Mouse (Mus musculus) brown adipose tissue, adult 24 weeks (tissue): ENCODE results near the gene D430042O09Rik. TPM values are rescaled to one million over a fixed set of nuclear protein-coding genes. Genes with fewer than 3 reads are reported as not detected.

Experiments used
- H3K27ac ChIP-seq: fragments of 200-500 bp; replicated peaks from 2 replicates; pipeline ENCODE4 v1.5.1; 2012; ENCODE audit warnings: low read depth, mild to moderate bottlenecking, low read length
- H3K4me1 ChIP-seq: fragments of 200-500 bp; 2 replicates; pipeline ENCODE4 v1.6.1; 2012; ENCODE audit warnings: low read length, mixed read lengths; ENCODE audit not compliant: control insufficient read depth, insufficient read depth, insufficient read length
- H3K4me3 ChIP-seq: fragments of 200-500 bp; 2 replicates; pipeline ENCODE4 v1.5.1; 2012; ENCODE audit warnings: low read depth, mild to moderate bottlenecking, low read length, moderate library complexity; ENCODE audit not compliant: insufficient read depth
- polyA plus RNA-seq: library from polyadenylated mRNA; stranded (reverse); fragments of >200 nt; gene quantifications from 2 replicates; pipeline ENCODE4 v1.2.4, GENCODE M21; 2012; ENCODE audit not compliant: missing spikeins, insufficient read depth, insufficient read length

D430042O09Rik gene
- polyA plus RNA-seq, 1 experiment = 3.5 TPM

- H3K4me1 ChIP-seq = peaks cover 3% of the 10 kb centered on the region; the same call in 1 of the 2 replicates
- no peak overlapping the region for H3K27ac ChIP-seq
- no peak overlapping the region for H3K4me3 ChIP-seq
Observed at GRCm38 (mm10) chr7:125815733-125816132, 108.0 kb downstream of the D430042O09Rik start.

DNA sequence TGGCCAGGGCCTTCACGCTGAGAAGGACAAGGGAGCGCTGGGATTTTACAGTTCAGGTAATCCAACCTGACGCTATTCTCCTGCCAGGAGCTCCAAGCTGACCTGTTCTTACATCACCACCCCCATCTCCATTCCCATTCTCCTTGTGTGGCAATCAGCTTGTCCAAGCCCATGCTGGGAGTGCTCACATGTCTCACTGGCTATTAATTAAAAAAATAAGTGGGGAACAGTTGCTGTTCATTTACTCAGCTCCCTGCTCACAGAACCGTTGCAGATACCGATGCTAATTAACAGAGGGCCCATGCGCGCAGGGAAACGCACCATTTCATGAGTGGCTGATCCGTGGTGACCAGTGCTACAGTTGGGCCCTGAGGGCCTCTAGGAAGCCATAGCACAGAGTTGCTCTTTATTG is 110.6 kb downstream of the D430042O09Rik start:
- H3K27ac ChIP-seq = no peak overlapping the region
- H3K4me3 ChIP-seq = no peak overlapping the region

DNA sequence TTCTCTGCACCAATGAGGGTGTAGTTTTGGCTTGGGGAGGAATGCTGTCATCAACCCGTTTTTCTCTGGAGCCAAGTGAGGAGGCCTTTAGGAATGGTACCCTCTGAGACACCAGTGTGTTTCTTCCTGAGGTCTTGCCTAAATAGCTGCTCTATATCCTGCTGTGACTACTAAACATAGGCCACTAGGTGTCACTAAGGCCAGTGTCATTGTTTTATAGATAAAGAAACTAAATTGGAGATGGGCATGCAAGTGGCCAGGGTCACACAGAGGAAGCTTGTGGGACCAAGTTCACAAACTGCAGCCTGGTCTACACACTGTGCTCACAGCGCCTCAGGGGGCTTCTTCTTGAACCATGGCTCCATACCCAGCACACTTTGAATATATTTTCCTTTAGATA is 112.5 kb downstream of the D430042O09Rik start:
- H3K4me3 ChIP-seq = no peak overlapping the region
- H3K27ac ChIP-seq = no peak overlapping the region
- H3K4me1 ChIP-seq = no peaks in the 10 kb centered on the region

More for the DNA sequence above, 110.6 kb downstream of the D430042O09Rik start:
- H3K4me1 ChIP-seq = peaks cover 3% of the 10 kb centered on the region; the same call in 1 of the 2 replicates

- Histone ChIP-seq H3K4me1 (no peaks in the 10 kb centered on the region), H3K27ac (no peak overlapping the region), H3K4me3 (no peak overlapping the region)
Observed at GRCm38 (mm10) chr7:125826425-125826824, 118.7 kb downstream of the D430042O09Rik start.

DNA sequence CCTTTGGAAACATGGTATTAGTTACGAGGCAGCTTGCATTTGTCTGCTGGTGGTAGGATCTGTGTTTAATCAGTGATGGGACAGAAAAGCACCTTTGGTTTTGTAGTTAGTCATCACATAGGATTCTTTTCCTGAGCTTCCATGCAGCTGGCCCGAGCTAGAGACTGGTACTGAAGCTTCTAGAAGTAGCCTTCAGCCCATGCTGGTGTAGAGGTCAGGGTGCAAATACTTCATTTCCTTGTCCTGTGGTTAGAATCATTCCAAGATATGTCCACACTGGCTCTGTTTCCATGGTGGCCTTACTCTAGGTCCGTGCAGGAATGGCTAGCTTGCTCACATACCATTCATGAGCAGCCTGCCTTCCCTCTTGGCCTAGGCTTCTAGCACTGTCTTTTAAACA is 119.2 kb downstream of the D430042O09Rik start:
- Histone ChIP-seq H3K27ac (no peak overlapping the region), H3K4me1 (no peaks in the 10 kb centered on the region), H3K4me3 (no peak overlapping the region)

GRCm38 (mm10) chr7:125827420-125827819 is 119.7 kb downstream of the D430042O09Rik start:
- Histone ChIP-seq H3K4me3 (no peak overlapping the region), H3K27ac (no peak overlapping the region), H3K4me1 (no peaks in the 10 kb centered on the region)

DNA sequence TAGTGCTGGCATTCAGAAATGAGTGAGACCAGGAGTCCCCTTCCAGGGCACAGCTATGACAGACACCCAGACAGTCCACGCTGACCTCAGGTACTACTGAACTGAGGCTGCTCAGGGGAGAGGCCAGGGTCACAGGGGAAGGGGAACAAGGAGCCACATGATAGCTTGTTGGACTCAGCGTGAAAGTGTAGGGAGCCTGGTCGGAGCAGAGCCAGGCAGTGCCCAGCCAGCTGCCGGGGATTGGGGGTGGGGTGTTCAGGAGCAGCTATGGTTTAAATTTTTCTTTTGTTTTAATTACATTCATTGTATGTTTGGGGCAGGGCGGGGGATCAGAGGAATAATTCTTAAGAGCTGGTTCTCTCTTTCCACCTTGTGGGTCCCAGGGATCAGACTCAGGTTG is 120.9 kb downstream of the D430042O09Rik start:
- H3K4me1 ChIP-seq = no peaks in the 10 kb centered on the region
- H3K27ac ChIP-seq = no peak overlapping the region
- H3K4me3 ChIP-seq = no peak overlapping the region

GRCm38 (mm10) chr7:125829121-125829666 is 121.5 kb downstream of the D430042O09Rik start:
- H3K4me1 ChIP-seq = no peaks in the 10 kb centered on the region
- H3K27ac ChIP-seq = no peak overlapping the region
- H3K4me3 ChIP-seq = no peak overlapping the region

DNA sequence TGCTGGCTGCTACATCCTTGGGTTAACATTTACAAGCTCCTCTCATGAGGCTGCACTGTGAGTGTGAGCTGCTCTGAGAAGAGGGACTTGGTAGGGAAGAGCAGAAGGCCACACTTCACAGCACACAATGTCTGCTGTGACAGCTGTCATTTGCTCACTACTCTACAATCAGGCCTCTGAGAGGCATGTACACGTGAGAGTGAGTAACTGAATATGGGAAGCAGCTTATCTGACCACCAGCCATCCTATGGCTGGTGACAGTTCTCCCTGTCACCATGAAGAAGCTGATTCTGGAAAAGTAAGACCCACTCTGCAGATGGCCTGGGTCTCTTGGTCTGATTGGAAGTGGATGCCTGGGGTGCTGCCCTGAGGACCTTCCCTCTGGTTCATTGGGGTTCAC is 125.1 kb downstream of the D430042O09Rik start:
- no peaks in the 10 kb centered on the region for H3K4me1 ChIP-seq

DNA sequence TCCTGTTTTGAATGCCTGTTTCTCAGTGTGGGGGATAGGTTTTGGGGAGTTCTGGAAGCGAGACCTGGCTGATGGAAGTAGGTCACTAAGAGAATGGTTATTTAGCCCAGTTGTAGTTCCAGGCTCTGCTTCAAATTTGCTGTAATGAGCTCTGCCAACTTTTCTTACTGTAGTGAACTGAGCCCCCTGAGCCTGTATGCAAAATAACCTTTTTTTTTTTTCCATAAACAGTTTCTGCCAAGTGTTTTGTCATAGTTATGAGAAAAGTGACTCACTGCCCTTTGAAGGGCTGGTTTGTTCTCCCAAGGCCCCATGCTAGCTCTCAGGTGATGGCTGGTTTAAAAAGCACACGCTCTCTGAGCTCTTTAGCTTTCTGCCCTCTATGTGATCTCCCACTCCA is 125.8 kb downstream of the D430042O09Rik start:
- H3K27ac ChIP-seq = no peak overlapping the region
- H3K4me1 ChIP-seq = no peaks in the 10 kb centered on the region
- no peak overlapping the region for H3K4me3 ChIP-seq

More for the DNA sequence above, 125.1 kb downstream of the D430042O09Rik start:
- H3K4me3 ChIP-seq = no peak overlapping the region
- H3K27ac ChIP-seq = no peak overlapping the region

GRCm38 (mm10) chr7:125838078-125838742 is 130.5 kb downstream of the D430042O09Rik start:
- Histone ChIP-seq H3K4me1 (no peaks in the 10 kb centered on the region), H3K27ac (no peak overlapping the region), H3K4me3 (no peak overlapping the region)

DNA sequence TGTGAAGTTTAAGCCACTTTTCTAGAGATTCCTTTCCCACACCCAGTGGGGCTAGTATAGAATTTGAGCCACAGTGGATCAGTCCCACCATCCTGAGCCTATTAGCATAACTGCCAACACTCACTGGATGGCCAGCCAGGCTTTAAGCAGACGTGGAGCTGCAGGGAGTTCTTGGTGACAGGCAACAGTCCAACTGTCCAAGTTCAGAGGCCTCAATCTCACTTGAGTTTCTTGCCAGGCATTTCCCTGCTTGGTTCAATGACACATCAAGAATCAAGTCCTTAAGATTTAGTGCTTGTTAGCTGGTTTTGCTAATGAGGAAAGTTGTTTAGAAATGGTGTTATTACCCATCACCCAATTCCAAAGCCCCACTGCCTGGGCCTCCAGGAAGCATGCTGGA is 137.9 kb downstream of the D430042O09Rik start:
- Histone ChIP-seq H3K4me1 (peaks cover 8% of the 10 kb centered on the region), H3K27ac (no peak overlapping the region)

GRCm38 (mm10) chr7:125846866-125847527 is 139.3 kb downstream of the D430042O09Rik start:
- H3K4me3 ChIP-seq = no peak overlapping the region
- peaks cover 8% of the 10 kb centered on the region for H3K4me1 ChIP-seq
- H3K27ac ChIP-seq = no peak overlapping the region

More for the DNA sequence above, 137.9 kb downstream of the D430042O09Rik start:
- no peak overlapping the region for H3K4me3 ChIP-seq

DNA sequence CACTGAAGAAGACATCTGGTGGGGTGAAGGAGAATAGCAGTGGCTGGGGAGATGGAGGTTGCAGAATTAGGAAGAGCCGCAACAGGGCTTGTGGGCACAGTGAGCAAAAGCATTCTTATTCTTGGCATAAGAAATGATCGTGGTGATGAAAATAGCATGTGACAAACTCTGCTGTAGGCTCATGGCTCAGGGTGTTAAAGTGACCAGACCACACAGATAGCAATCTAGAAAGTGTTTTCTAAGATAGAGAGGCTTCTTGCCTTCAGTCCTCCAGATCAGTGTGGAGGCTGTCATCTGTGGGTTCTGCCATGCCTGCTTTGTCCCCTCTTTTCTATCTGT is 139.8 kb downstream of the D430042O09Rik start:
- Histone ChIP-seq H3K4me3 (no peak overlapping the region), H3K4me1 (peaks cover 8% of the 10 kb centered on the region), H3K27ac (no peak overlapping the region)

GRCm38 (mm10) chr7:125859564-125859963 is 151.9 kb downstream of the D430042O09Rik start:
- no peak overlapping the region for H3K27ac ChIP-seq
- H3K4me1 ChIP-seq = no peaks in the 10 kb centered on the region
- H3K4me3 ChIP-seq = no peak overlapping the region

DNA sequence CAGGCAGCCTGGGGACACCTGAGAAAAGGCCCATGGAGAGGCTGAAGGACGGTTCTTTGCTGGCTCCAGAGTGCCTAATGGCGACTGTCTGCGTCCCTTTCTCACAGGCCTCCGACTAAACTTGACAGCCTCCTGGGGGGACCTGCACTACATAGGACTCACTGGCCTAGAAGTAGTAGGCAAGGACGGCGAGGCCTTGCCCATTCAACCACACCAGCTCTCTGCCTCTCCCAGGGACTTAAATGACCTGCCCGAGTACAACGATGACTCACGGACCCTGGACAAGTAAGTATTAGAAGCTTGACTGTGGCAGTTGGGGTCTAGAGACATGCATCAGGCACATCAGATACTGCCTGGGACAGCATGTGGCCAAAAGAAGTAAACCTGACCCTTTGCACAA is 152.7 kb downstream of the D430042O09Rik start:
- Histone ChIP-seq H3K4me1 (no peaks in the 10 kb centered on the region), H3K4me3 (no peak overlapping the region), H3K27ac (no peak overlapping the region)
